Mouse (Mus musculus) heart, postnatal 10 days (tissue): ENCODE measurements around the gene Dapp1. TPM values are rescaled to one million over a fixed set of nuclear protein-coding genes. Genes with fewer than 3 reads are reported as not detected.
"Not testable (repeated sequence)": the region's sequence is repeated elsewhere in the genome, so short reads cannot be mapped to it uniquely, and the experiment has no call there.

ENCODE experiments used
- DNase-seq, 2 experiments: peaks; one replicate each; pipeline ENCODE4 v3.0.0; 2021
- intact Hi-C: fragments of 180-260 bp; cut with DNase I; formaldehyde crosslinking; loops from one replicate; pipeline ENCODE4 v1.15.1; 2025
- total RNA-seq, 2 experiments: library from RNA; stranded (reverse); gene quantifications; 2 replicates each; pipeline ENCODE4 v1.2.3; 2021

Dapp1 gene
- total RNA-seq, 2 experiments from 2014 or later, result 4.0 to 5.2 TPM

GRCm38 (mm10) chr3:137957864-137958263 is 23.5 kb downstream of the Dapp1 start:
- intact Hi-C loops, result no loop called here
- DNase-seq, result no peak

DNA sequence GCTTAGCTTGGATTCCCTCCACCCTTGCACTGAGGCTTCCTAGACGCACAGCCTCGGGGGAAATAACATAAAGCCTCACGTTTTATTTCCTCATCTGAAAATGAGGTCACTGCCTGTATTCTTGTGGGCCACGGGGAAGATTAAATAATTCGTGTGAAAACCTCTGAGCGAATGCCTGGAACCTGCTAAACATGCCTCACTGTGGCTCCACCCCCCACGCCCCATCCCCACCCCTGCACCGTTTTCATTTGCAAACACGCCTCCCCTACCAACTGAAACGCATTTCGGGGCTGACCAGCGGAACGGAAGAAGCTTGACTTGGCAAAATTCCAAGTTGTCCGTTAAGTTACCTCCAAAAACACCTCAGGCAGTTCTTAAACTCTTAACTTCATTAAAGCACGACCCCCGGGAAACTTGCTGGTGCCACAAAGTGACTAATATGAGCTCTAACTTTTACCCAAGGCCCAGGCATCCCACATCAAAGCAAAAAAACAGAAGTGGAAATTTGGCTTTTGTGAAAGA is 25.7 kb downstream of the Dapp1 start:
- intact Hi-C loops, result no loop called here
- DNase-seq, result no peak

- DNase-seq, result no peak
- intact Hi-C loops, result no loop called here
Observed at GRCm38 (mm10) chr3:137954256-137954916, 27.0 kb downstream of the Dapp1 start.

DNA sequence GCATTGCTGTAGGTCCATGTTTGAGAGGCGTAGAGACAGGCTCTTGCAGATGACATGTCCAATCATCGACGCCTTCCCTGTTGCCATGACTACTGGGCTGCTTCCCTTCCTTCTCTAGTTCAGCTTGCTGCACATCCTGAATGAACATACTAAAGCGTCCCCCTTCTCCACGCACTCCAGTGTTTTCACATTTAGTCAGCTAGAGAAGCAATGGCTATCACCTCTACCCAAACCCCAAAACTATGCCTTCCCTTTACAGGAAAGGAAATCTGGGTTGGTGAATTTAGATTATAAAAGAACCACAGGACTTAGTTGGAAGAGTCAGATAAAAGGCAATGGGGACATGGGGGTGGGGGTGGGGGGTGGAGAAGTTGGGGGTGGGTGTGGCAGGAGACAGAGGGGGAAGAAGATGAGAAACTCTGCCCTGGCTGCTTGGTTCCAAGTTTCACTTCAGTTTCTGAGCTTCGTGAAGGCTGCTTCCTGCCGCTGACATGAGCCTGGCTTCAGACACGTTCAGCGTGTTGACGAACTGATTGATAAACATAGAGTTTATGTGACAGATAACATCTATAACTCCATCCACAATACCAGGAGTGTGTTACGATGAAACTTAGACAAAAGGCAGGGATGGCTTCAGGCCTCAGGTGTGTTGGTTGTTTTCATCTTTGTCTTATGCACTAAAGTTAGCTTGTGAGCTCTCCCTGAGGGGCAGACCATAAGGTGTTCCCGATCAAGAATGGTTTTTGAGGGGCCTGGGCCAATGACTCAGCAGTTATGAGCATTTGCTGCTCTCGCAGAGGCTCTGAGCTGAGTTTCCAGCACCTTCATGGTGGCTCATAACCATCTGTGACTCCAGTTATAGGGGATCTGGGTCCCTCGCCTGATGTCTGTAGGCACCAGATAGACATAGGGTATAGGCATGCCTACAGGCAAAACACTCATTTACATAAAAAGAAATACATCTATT is 28.1 kb downstream of the Dapp1 start:
- peak; percentile 45 to 70 for DNase-seq
- intact Hi-C loops, result no loop called here

DNA sequence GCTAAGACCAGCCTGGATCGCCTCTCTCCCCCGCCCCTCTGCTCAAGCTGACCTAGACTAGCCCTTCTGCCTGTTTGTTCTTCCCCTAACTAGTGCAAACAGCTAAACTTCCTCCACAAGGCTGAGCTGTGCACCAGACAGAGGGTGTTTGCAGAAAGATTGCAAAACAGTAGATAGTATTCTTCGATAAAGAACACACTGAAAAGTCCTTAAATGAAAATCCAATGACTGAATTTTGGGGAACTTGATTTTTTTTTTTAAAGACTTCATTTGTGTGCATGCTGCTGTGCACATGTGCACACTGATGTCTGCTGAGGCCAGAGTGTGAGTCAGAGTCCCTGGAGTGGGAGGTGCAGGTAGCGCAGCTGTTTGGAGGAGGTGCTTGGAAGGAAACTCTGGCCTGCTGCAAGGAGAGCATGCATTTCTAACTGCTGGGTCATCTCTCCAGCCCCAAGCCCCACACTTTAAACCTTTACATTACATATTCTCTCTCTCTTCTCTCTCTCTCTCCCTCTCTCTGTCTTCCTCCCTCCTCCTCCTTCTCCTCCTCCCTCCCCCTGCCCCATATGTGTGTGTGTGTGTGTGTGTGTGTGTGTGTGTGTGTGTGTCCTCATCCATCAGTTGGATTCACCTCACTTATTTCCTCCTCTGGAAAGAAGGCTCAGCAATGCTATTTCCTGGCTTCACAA is 29.0 kb downstream of the Dapp1 start:
- intact Hi-C loops, result no loop called here
- DNase-seq, result peak; percentile 55 to 58

DNA sequence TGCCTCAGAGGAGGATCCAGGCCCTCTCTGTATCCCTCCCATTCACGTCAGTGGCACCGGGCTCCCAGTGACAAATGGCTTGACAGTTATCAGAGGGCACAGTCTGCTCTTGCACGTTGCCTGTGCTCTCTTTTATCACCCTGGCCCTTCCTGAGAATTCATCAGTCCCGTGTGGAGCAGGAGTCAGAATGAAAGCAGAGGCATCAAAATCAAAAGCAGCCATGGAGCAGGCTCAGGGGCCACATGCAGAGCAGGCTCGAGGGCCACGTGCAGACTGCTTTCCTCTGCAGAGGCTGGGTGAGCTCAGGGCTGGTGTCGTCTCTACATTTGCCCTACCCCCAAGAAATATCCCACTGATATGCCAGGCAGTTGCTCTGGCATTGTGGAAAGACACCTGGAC is 29.5 kb downstream of the Dapp1 start:
- intact Hi-C loops, result no loop called here
- no peak for DNase-seq

GRCm38 (mm10) chr3:137951302-137951701 is 30.0 kb downstream of the Dapp1 start:
- DNase-seq, intact Hi-C loops: not testable (repeated sequence)

DNA sequence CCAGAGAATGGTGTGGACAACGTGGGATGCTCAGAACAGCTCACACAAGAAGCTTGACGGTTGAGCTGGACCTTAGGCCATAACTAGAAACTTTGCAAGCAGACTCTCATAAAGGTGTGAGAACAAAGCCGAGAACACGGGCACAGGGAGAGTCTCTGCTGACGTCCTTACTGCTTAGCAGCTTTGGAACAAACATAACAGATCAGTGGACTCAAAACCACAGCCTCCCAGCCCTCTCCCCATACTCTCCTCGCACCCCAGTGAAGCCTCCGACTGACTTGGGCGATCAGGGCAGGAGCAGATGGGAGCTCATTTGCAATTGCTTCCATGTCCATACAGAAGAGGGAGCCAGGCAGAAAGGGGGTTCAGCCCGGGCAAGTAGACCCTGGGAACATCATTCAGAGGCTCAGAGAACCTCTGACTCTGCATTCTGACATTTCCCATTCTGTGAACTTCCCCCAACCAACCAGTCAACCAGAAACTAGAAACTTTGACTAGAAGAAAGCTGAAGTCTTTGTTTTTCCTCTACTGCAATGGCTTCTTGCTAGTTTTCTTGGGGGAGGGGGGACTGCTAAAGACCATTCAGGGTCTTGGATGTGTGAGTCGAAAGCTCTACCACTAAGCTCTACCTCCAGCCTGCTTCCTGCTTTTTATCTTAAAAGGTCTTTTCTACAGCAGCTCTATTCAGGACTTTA is 31.0 kb downstream of the Dapp1 start:
- intact Hi-C loops, result no loop called here
- DNase-seq, result no peak

GRCm38 (mm10) chr3:137947525-137947924 is 33.8 kb downstream of the Dapp1 start:
- intact Hi-C loops, result no loop called here
- DNase-seq, result no peak

DNA sequence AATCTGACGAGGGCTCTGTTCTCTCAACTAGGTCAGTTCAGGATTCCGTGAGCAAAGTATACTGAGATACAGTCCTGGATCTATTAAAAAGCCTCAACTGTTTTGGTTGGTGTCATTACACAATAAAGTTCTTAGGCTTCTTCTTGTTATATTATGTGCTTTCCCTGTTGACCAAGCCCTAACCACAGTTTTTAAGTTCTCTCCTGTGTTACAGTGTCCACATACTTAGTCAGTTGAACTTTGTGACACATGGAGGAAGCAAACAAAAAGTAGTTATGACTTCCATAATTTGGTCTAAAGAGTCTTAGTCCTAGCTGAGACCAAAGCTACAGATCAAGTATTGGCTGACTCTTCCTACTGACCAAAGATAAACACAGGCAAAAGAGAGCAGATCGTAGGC is 34.5 kb downstream of the Dapp1 start:
- DNase-seq, result no peak
- intact Hi-C loops, result no loop called here

- DNase-seq, result no peak
- intact Hi-C loops, result no loop called here
Observed at GRCm38 (mm10) chr3:137943737-137944154, 37.6 kb downstream of the Dapp1 start.

GRCm38 (mm10) chr3:137942098-137942622 is 39.2 kb downstream of the Dapp1 start:
- DNase-seq, result no peak
- intact Hi-C loops, result no loop called here

GRCm38 (mm10) chr3:137941555-137941954 is 39.8 kb downstream of the Dapp1 start:
- DNase-seq, result no peak
- intact Hi-C loops, result no loop called here

DNA sequence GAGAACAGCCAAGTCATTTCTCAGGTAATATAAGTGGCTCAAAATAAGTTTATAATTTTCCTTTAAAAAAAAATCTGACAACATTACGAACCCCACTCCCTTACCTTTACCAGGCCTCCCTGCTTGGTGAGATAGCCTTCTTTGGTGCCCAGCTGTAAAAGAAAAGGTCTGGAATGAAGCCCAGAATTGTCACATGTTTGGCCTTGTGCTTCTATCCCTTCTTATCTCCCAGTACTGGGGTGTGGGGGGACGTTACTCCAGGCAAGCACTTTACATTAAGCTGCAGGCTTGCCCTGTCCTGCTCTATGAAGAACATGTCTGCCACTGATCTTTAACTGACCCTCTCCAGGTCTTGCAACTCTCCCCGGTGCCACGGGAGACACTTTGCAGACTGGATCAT is 40.6 kb downstream of the Dapp1 start:
- intact Hi-C loops, result no loop called here
- DNase-seq, result peak; percentile 83 to 84

DNA sequence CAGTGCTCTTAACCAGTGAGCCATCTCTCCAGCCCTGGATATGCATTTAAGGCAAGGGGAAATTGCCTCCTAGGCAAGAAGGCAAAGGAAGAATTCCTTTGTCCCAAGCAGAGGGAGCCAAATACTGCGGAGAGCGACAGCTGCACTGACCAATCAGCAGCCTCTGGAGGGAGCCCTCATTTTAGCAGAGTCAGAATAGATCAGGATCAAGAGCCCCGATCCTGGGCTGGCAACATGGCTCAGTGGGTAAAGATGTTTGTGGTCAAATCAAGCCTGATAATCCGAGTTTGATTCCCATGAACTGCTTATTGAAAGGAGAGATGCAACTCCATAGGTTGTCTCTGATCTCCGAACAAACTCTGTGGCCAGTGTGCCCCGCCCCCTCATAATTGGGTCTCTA is 42.7 kb downstream of the Dapp1 start:
- DNase-seq, result peak; percentile 68 to 76
- intact Hi-C loops, result loop anchor here (5.0 kb wide), 2 partner anchors 54 to 209 kb away; no protein-coding TSS in a partner anchor

GRCm38 (mm10) chr3:137936541-137936940 is 44.8 kb downstream of the Dapp1 start:
- intact Hi-C loops, result loop anchor here (5.0 kb wide), 2 partner anchors 56 to 211 kb away; no protein-coding TSS in a partner anchor
- no peak for DNase-seq

DNA sequence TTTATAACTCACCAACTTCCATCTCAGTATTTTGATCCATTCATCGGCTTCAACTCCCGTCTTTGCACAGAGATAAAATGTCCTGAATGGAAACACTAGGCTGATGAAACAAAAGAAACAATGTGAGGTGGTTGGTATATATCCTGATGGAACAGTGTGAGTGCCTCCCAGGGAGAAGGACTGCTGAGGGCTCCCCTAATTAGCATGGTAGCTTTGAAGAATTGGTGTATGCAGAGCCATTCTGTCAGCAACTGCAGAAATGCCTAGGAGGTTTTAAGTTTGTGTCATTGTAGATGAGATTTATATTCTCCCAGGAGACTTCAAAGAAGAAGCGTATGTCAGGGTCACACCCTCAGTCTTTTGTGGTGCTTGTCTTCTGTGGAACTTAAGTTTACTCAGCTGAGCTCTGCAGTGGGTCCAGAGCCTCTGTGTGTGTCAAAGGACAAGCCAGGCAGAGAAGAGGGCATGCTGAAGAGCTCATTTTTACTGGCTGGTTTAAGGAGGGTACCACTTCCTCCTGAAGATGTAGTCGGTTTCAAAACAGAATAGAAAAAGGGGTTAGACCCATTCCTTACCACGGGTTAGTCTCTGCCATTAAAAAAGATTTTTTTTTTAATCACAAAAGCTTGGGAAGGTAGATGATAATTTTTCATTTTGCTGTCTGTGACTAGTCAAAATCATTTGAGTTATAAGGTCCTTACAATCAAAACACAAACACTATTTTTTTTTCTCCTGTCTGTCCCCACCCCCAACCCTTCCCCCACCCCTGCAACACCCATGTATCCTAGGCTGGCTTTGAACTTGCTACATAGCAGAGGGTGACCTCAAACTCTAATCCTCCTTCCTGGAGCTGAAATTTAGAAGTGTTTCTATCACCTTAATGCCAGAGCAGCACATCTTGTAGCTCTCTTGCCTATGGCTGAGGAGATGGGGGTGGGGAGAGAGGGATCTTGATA is 45.5 kb downstream of the Dapp1 start:
- intact Hi-C loops, result loop anchor here (5.0 kb wide), 2 partner anchors 56 to 211 kb away; no protein-coding TSS in a partner anchor
- no peak for DNase-seq

- intact Hi-C loops, result no loop called here
- DNase-seq, result no peak
Observed at GRCm38 (mm10) chr3:137933986-137934385, 47.4 kb downstream of the Dapp1 start.

DNA sequence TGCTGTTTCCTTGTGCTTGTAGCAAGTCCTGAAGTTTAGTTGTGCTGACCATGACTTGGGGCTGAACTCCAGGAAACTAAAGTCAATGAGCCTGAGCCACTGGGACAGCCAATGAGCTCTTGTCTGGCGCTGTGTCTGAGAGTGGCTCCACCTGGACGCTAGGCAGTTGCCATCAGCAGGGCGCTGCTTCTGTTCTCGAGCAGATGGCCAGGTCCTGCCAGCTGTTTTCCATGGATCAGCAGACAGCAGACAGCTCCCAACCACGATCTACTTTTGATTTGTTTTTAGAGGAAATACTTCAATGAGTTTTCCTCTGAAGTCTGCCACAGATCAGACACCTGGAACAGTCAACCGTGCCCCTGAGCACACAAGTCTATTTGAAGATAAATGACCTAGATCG is 48.6 kb downstream of the Dapp1 start:
- intact Hi-C loops, result no loop called here
- DNase-seq, result no peak
